Mouse (Mus musculus): ENCODE results near the gene Cxcr2. TPM values are rescaled to one million over a fixed set of nuclear protein-coding genes. Genes with fewer than 3 reads are reported as not detected.

Gene Cxcr2
- polyA plus RNA-seq, 1 experiment, result 0.27 TPM

- no peaks in the 10 kb centered on the region for H3K9me3 ChIP-seq (replicated peaks; ENCODE audit: control insufficient read depth, insufficient read depth, low read length, poor library complexity, severe bottlenecking)
Observed at GRCm38 (mm10) chr1:74205881-74206280, 52.1 kb downstream of the Cxcr2 start.

GRCm38 (mm10) chr1:74206642-74207041, 52.9 kb downstream of the Cxcr2 start:
- Histone ChIP-seq H3K9me3 (replicated peaks; ENCODE audit: control insufficient read depth, insufficient read depth, low read length, poor library complexity, severe bottlenecking) (no peaks in the 10 kb centered on the region), H3K4me1 (ENCODE audit: control insufficient read depth, insufficient read depth, low read length) (no peaks in the 10 kb centered on the region), H3K9ac (ENCODE audit: low read depth, poor library complexity, severe bottlenecking) (no peak overlapping the region), H3K36me3 (ENCODE audit: control insufficient read depth, insufficient read depth, low read length, poor library complexity, severe bottlenecking) (no peaks in the 10 kb centered on the region), H3K27ac (ENCODE audit: insufficient read depth, low read length) (no peak overlapping the region), H3K4me3 (ENCODE audit: low read depth, low read length) (no peak overlapping the region), H3K27me3 (ENCODE audit: control insufficient read depth, insufficient read depth, low read length, poor library complexity, severe bottlenecking) (no peaks in the 10 kb centered on the region)
- TF ChIP-seq POLR2A (IDR thresholded peaks at IDR 0.05; ENCODE audit: insufficient read depth, low read length), result no peak
- no peak for TF ChIP-seq EP300 (IDR thresholded peaks at IDR 0.05; ENCODE audit: insufficient read depth, low read depth, low read length)
- no peak for TF ChIP-seq CTCF (IDR thresholded peaks at IDR 0.05; ENCODE audit: low read depth, low read length)

More at GRCm38 (mm10) chr1:74205881-74206280, 52.1 kb downstream of the Cxcr2 start:
- H3K36me3 ChIP-seq (ENCODE audit: control insufficient read depth, insufficient read depth, low read length, poor library complexity, severe bottlenecking), result no peaks in the 10 kb centered on the region
- H3K27me3 ChIP-seq (ENCODE audit: control insufficient read depth, insufficient read depth, low read length, poor library complexity, severe bottlenecking), result no peaks in the 10 kb centered on the region
- no peak overlapping the region; the same call in 1 of the 2 replicates for H3K9ac ChIP-seq (ENCODE audit: low read depth, poor library complexity, severe bottlenecking)
- H3K4me1 ChIP-seq (ENCODE audit: control insufficient read depth, insufficient read depth, low read length), result no peaks in the 10 kb centered on the region
- H3K27ac ChIP-seq (ENCODE audit: insufficient read depth, low read length), result no peak overlapping the region
- no peak for TF ChIP-seq EP300 (IDR thresholded peaks at IDR 0.05; ENCODE audit: insufficient read depth, low read depth, low read length)
- H3K4me3 ChIP-seq (ENCODE audit: low read depth, low read length), result no peak overlapping the region

DNA sequence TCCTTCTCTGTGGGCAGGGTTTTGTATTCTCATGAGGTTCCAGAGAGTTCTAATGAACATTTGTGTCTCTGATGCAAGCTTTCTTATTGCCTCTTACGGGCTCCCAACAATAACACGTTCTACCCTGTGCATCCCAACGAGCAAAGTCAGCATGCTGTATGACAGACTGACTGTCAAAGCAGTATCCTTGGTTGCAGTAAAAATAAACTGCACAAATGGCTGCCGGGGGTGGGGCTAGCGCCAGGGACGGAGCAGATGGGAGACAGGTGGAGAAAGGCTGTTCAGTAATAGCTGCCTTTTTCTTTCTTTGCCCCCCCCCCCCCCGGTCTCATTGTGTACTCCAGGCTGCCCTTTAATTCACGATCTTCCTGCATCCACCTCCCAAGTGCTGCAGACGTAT, 54.1 kb downstream of the Cxcr2 start:
- Histone ChIP-seq H3K4me3 (ENCODE audit: low read depth, low read length) (no peak overlapping the region), H3K4me1 (ENCODE audit: control insufficient read depth, insufficient read depth, low read length) (no peaks in the 10 kb centered on the region), H3K36me3 (ENCODE audit: control insufficient read depth, insufficient read depth, low read length, poor library complexity, severe bottlenecking) (no peaks in the 10 kb centered on the region), H3K9me3 (replicated peaks; ENCODE audit: control insufficient read depth, insufficient read depth, low read length, poor library complexity, severe bottlenecking) (no peaks in the 10 kb centered on the region), H3K27me3 (ENCODE audit: control insufficient read depth, insufficient read depth, low read length, poor library complexity, severe bottlenecking) (no peaks in the 10 kb centered on the region), H3K27ac (ENCODE audit: insufficient read depth, low read length) (no peak overlapping the region), H3K9ac (ENCODE audit: low read depth, poor library complexity, severe bottlenecking) (no peak overlapping the region)
- no peak for TF ChIP-seq EP300 (IDR thresholded peaks at IDR 0.05; ENCODE audit: insufficient read depth, low read depth, low read length)
- TF ChIP-seq POLR2A (IDR thresholded peaks at IDR 0.05; ENCODE audit: insufficient read depth, low read length), result no peak
- TF ChIP-seq CTCF (IDR thresholded peaks at IDR 0.05; ENCODE audit: low read depth, low read length), result no peak

- Histone ChIP-seq H3K27ac (ENCODE audit: insufficient read depth, low read length) (no peak overlapping the region), H3K9ac (ENCODE audit: low read depth, poor library complexity, severe bottlenecking) (no peak overlapping the region), H3K4me3 (ENCODE audit: low read depth, low read length) (no peak overlapping the region), H3K27me3 (ENCODE audit: control insufficient read depth, insufficient read depth, low read length, poor library complexity, severe bottlenecking) (no peaks in the 10 kb centered on the region), H3K4me1 (ENCODE audit: control insufficient read depth, insufficient read depth, low read length) (no peaks in the 10 kb centered on the region), H3K9me3 (replicated peaks; ENCODE audit: control insufficient read depth, insufficient read depth, low read length, poor library complexity, severe bottlenecking) (no peaks in the 10 kb centered on the region), H3K36me3 (ENCODE audit: control insufficient read depth, insufficient read depth, low read length, poor library complexity, severe bottlenecking) (no peaks in the 10 kb centered on the region)
- TF ChIP-seq EP300 (IDR thresholded peaks at IDR 0.05; ENCODE audit: insufficient read depth, low read depth, low read length) (no peak), CTCF (IDR thresholded peaks at IDR 0.05; ENCODE audit: low read depth, low read length) (no peak), POLR2A (IDR thresholded peaks at IDR 0.05; ENCODE audit: insufficient read depth, low read length) (no peak)
Observed at GRCm38 (mm10) chr1:74208941-74209340, 55.2 kb downstream of the Cxcr2 start.

Other genes with a start within 250 kb of the Cxcr2 start
- 6.5 and 9.0 TPM in 2 replicates for gene Tns1, start 29.5 kb upstream of the Cxcr2 start, polyA plus RNA-seq (2011; ENCODE audit: insufficient read depth, insufficient read length, low read depth, missing spikeins)
- gene Rufy4, start 28.4 kb upstream of the Cxcr2 start, polyA plus RNA-seq (2011; ENCODE audit: insufficient read depth, insufficient read length, low read depth, missing spikeins), result not detected in 2 replicates
- not detected in 2 replicates for gene Cxcr1, start 40.6 kb downstream of the Cxcr2 start, polyA plus RNA-seq (2011; ENCODE audit: insufficient read depth, insufficient read length, low read depth, missing spikeins)
- 282 and 284 TPM in 2 replicates for gene Arpc2, start 82.1 kb downstream of the Cxcr2 start, polyA plus RNA-seq (2011; ENCODE audit: insufficient read depth, insufficient read length, low read depth, missing spikeins)
- gene Gpbar1, start 124.6 kb downstream of the Cxcr2 start, polyA plus RNA-seq (2011; ENCODE audit: insufficient read depth, insufficient read length, low read depth, missing spikeins), result not detected in 2 replicates
- gene Aamp, start 130.7 kb downstream of the Cxcr2 start, polyA plus RNA-seq (2011; ENCODE audit: insufficient read depth, insufficient read length, low read depth, missing spikeins), result 96.3 and 103 TPM in 2 replicates
- gene Pnkd, start 130.9 kb downstream of the Cxcr2 start, polyA plus RNA-seq (2011; ENCODE audit: insufficient read depth, insufficient read length, low read depth, missing spikeins), result 40.9 and 43.6 TPM in 2 replicates
- 58.8 and 62.2 TPM in 2 replicates for gene Tmbim1, start 151.6 kb downstream of the Cxcr2 start, polyA plus RNA-seq (2011; ENCODE audit: insufficient read depth, insufficient read length, low read depth, missing spikeins)
- gene Catip, start 208.1 kb downstream of the Cxcr2 start, polyA plus RNA-seq (2011; ENCODE audit: insufficient read depth, insufficient read length, low read depth, missing spikeins), result 0.75 TPM in 1 of 2 replicates, not detected in the other
- gene Slc11a1, start 221.2 kb downstream of the Cxcr2 start, polyA plus RNA-seq (2011; ENCODE audit: insufficient read depth, insufficient read length, low read depth, missing spikeins), result 0.94 and 1.5 TPM in 2 replicates
- 28.6 and 33.6 TPM in 2 replicates for gene Ctdsp1, start 237.5 kb downstream of the Cxcr2 start, polyA plus RNA-seq (2011; ENCODE audit: insufficient read depth, insufficient read length, low read depth, missing spikeins)